Mouse (Mus musculus) heart, embryonic 10.5 days (tissue): ENCODE results near the gene Myom3. TPM values are rescaled to one million over a fixed set of nuclear protein-coding genes. Genes with fewer than 3 reads are reported as not detected.

Experiments
- DNase-seq: peaks from one replicate; pipeline ENCODE4 v3.0.0-alpha.2; 2017; ENCODE audit warnings: low spot score
- H3K27ac ChIP-seq: fragments of 300-500 bp; sonication (generic); 2 replicates; pipeline ENCODE4 v1.5.1; 2016; ENCODE audit warnings: mild to moderate bottlenecking
- H3K27me3 ChIP-seq: fragments of 300-500 bp; sonication (generic); 2 replicates; pipeline ENCODE4 v1.6.1; 2016; ENCODE audit warnings: mild to moderate bottlenecking; ENCODE audit not compliant: poor library complexity, insufficient read depth, severe bottlenecking
- H3K36me3 ChIP-seq: fragments of 300-500 bp; sonication (generic); 2 replicates; pipeline ENCODE4 v1.6.1; 2016; ENCODE audit warnings: mild to moderate bottlenecking, moderate library complexity
- H3K4me1 ChIP-seq: fragments of 300-500 bp; sonication (generic); 2 replicates; pipeline ENCODE4 v1.6.1; 2016; ENCODE audit warnings: mild to moderate bottlenecking
- H3K4me3 ChIP-seq: fragments of 300-500 bp; sonication (generic); 2 replicates; pipeline ENCODE4 v1.5.1; 2016; ENCODE audit warnings: mild to moderate bottlenecking, moderate library complexity
- H3K9me3 ChIP-seq: fragments of 300-500 bp; sonication (generic); 2 replicates; pipeline ENCODE4 v1.6.1; 2016; ENCODE audit warnings: mild to moderate bottlenecking, moderate library complexity
- WGBS: fragments of 180-500 bp; shearing (Covaris S2); methylation state at CpG from one replicate; pipeline ENCODE4 v1.1.7; 2016; 5-methylcytosine and 5-hydroxymethylcytosine counted together
- polyA plus RNA-seq: library from polyadenylated mRNA; unstranded; fragments of >200 nt; fragmentation: Nextera tagmentation; extraction: Ambion mirVana; gene quantifications from 2 replicates; pipeline ENCODE4 v1.2.1, GENCODE M21; 2016

The Myom3 gene
- polyA plus RNA-seq, 1 experiment from 2014 or later = not detected

DNA sequence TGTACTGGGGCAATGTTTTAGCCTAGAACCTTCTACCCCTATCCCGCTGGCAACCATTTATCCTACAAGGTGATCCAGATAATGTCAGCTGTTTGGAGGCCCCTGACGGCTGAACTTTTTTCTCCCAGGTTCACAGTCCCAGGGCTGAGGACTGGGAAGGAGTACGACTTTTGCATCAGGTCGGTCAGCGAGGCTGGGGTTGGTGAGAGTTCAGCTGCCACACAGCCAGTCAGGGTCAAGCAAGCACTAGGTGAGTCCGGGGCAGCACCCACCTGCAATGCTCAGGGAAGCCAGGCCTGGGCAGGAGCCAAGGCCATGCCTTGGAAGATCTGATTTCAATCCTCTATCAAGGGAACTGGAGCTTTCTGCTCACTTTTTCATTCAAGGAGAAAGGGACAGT lies 27.8 kb downstream of the Myom3 start:
- H3K9me3 ChIP-seq = no peaks in the 10 kb centered on the region
- H3K27ac ChIP-seq = no peak overlapping the region
- no peaks in the 10 kb centered on the region for H3K36me3 ChIP-seq
- no peak for DNase-seq
- no peak overlapping the region for H3K4me3 ChIP-seq
- peaks cover 7% of the 10 kb centered on the region; the same call in 1 of the 2 replicates for H3K27me3 ChIP-seq
- peaks cover 14% of the 10 kb centered on the region; the same call in 1 of the 2 replicates for H3K4me1 ChIP-seq
- 79% methylated on average over 6 of the region's 6 CpGs for whole genome bisulfite sequencing

DNA sequence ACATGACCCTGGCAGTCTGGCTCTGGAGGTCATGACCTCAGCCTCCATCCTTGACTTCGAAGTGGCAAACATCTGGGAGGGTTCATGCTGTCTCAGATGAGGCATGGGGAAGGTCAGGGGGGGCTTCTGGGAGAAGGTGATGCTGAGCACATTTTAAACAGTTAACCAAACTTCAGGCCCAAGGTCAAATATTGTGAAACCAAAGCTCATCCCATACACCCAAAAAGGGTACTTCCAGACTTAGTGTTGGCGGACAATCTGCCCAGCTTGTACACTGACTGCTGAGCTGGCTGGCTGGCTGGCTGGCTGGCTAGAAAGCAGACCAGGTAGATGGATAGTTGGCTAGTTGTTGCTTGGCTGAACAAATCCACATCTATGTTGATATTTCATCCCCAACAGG lies 29.6 kb downstream of the Myom3 start:
- Histone ChIP-seq H3K4me1 (peaks cover 14% of the 10 kb centered on the region; the same call in 1 of the 2 replicates), H3K27ac (no peak overlapping the region), H3K4me3 (no peak overlapping the region), H3K9me3 (no peaks in the 10 kb centered on the region), H3K27me3 (peaks cover 7% of the 10 kb centered on the region; the same call in 1 of the 2 replicates), H3K36me3 (no peaks in the 10 kb centered on the region)
- no peak for DNase-seq
- WGBS = 57% methylated on average over 2 of the region's 2 CpGs

DNA sequence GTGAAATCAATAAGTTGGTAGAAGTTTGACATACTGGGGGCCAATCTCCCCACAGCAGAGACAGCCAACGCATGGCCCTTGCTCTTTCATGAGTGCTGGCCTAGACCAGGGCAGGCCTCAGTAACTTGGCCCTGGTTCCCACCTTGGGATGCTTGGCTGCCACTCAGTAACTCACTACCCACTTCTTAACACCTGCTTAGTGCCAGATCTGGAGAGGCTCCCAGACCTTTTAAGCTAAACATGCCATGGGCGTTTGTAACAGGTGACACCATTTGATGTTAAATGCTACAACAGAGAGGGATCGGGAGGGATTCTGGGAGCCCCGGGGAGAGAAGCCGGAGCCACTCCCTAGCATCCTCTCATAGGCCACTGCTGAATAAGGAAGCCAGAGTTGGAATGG lies 33.3 kb downstream of the Myom3 start:
- Histone ChIP-seq H3K4me1 (peaks cover 18% of the 10 kb centered on the region), H3K36me3 (no peaks in the 10 kb centered on the region), H3K27me3 (peaks cover 7% of the 10 kb centered on the region; the same call in 1 of the 2 replicates), H3K4me3 (no peak overlapping the region), H3K9me3 (no peaks in the 10 kb centered on the region), H3K27ac (no peak overlapping the region)
- WGBS = 83% methylated on average over 5 of the region's 5 CpGs
- DNase-seq = no peak

DNA sequence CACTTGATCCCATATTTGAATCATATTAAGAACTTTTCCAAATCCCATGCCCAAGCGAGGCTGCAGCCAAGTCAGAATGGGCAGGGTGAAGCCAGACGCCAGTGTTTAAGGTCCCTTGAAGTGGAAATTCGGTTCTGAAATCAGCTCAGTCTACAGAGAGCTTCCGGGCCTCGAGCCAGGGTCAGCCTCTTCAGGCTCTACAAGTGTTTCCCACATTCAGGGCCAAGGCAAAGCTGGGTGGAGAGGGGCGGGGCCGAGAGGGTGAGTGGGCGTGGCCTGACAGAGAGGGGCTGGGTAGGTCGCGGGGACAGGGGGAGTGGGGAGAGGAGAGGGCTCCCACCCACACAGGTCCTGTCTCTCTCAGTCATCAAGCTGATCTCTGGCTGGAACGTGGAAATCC lies 38.4 kb downstream of the Myom3 start:
- no peaks in the 10 kb centered on the region for H3K36me3 ChIP-seq

DNA sequence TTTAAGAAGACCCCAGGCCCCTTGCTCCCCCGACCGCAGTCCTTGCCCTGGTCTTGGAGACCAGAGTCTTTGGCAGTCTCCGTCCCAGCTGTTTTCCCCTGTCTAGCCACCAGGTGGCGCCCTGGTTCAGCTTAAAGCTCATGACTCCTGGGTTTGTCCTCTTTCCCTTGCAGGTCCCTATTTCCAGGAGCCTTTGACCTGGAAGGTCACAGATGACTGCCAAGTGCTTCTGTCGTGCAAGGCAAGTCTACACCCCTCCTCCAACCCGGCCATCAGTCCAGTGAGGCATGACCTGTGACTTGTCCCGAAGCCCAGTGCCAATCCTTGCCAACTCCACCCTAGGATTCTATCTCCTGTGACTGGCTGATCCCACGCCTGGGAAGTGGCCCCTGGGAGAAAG lies 42.0 kb downstream of the Myom3 start:
- Histone ChIP-seq H3K27me3 (peaks cover 4% of the 10 kb centered on the region; the same call in 1 of the 2 replicates), H3K27ac (no peak overlapping the region), H3K4me1 (peaks cover 18% of the 10 kb centered on the region), H3K4me3 (no peak overlapping the region), H3K9me3 (no peaks in the 10 kb centered on the region), H3K36me3 (no peaks in the 10 kb centered on the region)
- peak; percentile 93 for DNase-seq
- 24% methylated on average over 8 of the region's 8 CpGs for WGBS

More for the DNA sequence above, 38.4 kb downstream of the Myom3 start:
- Histone ChIP-seq H3K4me1 (peaks cover 21% of the 10 kb centered on the region), H3K4me3 (no peak overlapping the region), H3K27ac (no peak overlapping the region; the same call in 1 of the 2 replicates), H3K27me3 (peaks cover 4% of the 10 kb centered on the region; the same call in 1 of the 2 replicates), H3K9me3 (no peaks in the 10 kb centered on the region)
- WGBS = 29% methylated on average over 11 of the region's 11 CpGs
- no peak for DNase-seq

DNA sequence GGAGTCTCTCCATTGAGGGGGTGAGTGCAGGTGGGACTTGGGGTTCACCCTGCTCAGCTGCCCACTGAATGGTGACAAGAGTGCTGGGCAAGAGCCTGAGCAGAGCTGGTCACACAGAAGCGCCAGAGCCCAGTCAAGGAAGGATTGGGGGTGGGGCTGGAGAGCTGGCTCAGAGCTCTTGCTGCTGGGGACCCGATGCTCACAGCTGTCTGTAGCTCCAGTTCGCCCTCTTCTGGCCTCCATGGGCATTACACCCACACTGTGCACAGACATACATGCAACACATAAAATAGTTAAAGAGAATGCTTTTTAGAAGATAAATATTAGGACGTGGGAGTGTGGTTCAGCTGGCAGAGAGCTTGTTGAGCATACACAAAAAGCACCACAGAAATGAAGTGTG lies 43.8 kb downstream of the Myom3 start:
- no peak for DNase-seq
- Histone ChIP-seq H3K9me3 (no peaks in the 10 kb centered on the region), H3K36me3 (no peaks in the 10 kb centered on the region), H3K27ac (no peak overlapping the region), H3K4me1 (peaks cover 5% of the 10 kb centered on the region), H3K4me3 (no peak overlapping the region), H3K27me3 (peaks cover under 1% of the 10 kb centered on the region; the same call in 1 of the 2 replicates)
- 50% methylated on average over 4 of the region's 4 CpGs for WGBS

DNA sequence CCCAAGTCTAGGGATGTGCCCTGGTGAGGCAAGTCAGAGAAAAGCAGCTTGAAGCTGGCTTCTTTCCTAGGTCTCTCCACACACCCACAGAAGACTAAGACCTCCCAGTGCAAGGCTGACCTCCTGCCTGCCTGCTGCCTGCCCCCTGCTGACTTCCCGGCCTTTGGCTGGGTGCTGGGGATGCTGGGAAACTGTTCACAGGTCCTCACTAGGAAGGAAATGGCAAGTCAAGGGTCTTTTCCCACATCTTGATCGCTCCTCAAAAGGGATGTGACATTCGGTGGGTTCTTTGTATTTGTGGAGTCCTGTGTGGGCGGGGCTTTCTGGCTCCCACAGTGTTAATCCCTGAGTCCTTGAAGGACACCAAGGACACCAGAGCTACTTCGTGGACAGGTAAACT lies 44.7 kb downstream of the Myom3 start:
- no peak for DNase-seq
- WGBS = 80% methylated on average over 5 of the region's 5 CpGs
- Histone ChIP-seq H3K9me3 (no peaks in the 10 kb centered on the region), H3K4me3 (no peak overlapping the region), H3K27me3 (no peaks in the 10 kb centered on the region; the same call in 1 of the 2 replicates), H3K4me1 (peaks cover 2% of the 10 kb centered on the region; the same call in 1 of the 2 replicates), H3K36me3 (no peaks in the 10 kb centered on the region), H3K27ac (no peak overlapping the region)

DNA sequence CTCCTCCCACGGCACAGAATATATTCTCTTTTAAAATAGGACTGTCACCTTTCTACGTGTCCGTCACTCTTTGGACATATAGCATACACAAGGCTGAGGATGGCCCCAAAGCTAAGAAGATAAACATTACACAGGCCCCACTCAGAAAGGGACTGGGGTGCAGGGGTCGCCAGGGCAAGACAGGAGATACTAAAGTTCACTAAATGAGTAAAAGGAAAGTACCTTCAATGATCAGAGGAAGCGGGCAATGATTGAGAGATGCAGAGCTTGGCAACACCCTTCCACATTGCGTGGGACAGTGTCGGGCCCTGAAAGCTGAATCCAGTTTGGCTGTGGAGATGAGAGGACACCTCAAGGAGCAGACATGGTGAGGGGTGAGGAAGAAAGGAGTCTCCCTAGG lies 55.4 kb downstream of the Myom3 start:
- DNase-seq = no peak
- Histone ChIP-seq H3K27ac (no peak overlapping the region), H3K36me3 (no peaks in the 10 kb centered on the region), H3K4me3 (no peak overlapping the region), H3K9me3 (no peaks in the 10 kb centered on the region; the same call in 1 of the 2 replicates), H3K27me3 (no peaks in the 10 kb centered on the region), H3K4me1 (peaks cover 7% of the 10 kb centered on the region)
- WGBS = 77% methylated on average over 7 of the region's 7 CpGs

DNA sequence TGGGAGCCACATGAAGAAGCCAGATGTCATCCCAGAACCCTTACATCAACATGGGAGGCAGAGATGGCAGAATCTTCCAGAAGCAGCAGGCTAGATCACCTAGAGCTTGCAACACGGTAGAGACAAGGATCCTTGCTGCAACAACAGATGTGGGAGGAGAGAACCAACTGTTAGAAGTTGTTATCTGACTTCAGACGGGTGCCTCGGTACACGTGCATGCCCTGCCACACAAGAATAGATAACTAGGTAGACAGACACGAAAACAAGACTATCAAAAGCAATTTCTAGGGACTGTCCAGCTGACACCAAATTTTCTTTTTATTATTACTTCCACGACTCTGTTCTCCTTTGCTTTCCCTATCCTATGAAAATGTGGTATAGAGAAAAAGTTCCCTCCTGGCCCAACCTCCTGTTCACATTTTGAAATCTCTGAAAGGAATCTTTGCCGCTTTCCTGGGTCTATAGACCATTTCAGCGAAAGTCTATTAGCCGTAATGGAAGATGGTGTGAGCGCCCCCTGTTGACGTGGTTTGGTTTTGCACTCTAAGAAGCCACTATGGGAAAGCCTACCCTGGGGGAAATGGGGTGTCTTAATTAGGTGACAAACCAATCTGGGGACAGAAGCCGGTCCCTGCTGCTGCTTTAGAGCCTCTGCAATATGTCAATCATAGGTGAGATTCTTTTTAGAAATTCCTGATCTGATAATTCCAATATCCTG lies 57.5 kb downstream of the Myom3 start:
- no peak overlapping the region for H3K4me3 ChIP-seq
- WGBS = 34% methylated on average over 12 of the region's 12 CpGs

DNA sequence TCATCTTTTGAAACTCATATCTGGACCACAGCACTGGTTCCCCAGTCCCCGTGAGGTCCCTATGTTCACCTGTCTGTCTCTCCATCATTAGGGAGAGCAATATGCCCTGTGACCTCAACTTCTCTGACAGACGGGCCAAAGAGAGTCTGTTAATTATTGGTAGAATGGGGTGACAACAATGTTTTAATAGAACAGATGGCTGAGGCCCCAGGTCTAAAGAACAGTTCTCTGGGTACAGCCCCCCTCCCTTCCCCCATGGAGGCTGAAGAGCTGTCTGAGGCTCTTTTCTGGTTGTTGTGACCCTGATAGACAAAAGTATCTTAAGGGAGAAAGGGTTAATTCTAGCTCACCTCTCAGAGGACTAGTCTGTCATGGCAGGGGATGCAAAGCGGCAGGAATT lies 58.9 kb downstream of the Myom3 start:
- Histone ChIP-seq H3K27me3 (no peaks in the 10 kb centered on the region), H3K4me1 (no peaks in the 10 kb centered on the region; the same call in 1 of the 2 replicates), H3K27ac (no peak overlapping the region), H3K36me3 (no peaks in the 10 kb centered on the region), H3K4me3 (no peak overlapping the region), H3K9me3 (no peaks in the 10 kb centered on the region)
- 81% methylated on average over 3 of the region's 3 CpGs for WGBS
- DNase-seq = no peak

More for the DNA sequence above, 57.5 kb downstream of the Myom3 start:
- H3K9me3 ChIP-seq = no peaks in the 10 kb centered on the region; the same call in 1 of the 2 replicates
- no peak overlapping the region for H3K27ac ChIP-seq
- no peaks in the 10 kb centered on the region for H3K27me3 ChIP-seq
- no peak for DNase-seq
- H3K4me1 ChIP-seq = no peaks in the 10 kb centered on the region; the same call in 1 of the 2 replicates
- no peaks in the 10 kb centered on the region for H3K36me3 ChIP-seq

DNA sequence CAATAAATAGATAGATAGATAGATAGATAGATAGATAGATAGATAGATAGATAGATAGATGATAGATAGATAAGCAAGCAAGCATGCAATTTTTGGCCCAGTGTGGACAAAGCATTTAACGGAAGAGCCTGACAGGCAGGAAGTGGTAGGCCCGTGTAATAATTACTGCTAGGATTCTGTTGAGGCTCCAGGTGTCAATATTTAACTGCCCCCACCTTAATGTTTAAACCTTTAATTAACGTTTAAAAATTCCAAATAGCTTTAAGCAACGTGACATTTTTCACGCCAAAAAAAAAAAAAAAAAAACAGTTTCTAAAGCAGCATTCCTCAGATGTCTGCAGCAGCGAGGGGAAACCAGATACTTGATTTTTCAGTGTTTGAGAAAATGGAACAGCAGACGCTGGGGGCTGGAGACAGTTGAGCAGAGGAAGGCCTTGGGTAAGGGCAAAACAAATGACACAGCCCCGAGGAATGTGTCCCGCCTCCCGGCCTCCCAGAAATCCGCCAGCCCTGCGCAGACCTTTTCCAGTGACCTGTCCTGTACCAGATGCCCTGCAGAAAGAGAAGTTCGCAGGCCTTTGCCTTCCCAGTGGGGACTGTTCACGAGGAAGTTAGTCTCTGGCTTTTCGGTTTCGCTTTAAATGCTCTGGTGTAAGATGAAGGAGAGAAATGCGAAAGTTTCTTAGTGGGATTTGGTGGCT lies 60.5 kb downstream of the Myom3 start:
- Histone ChIP-seq H3K4me1 (no peaks in the 10 kb centered on the region; the same call in 1 of the 2 replicates), H3K4me3 (peak overlapping the region; percentile 1; the same call in 1 of the 2 replicates), H3K9me3 (no peaks in the 10 kb centered on the region), H3K27me3 (no peaks in the 10 kb centered on the region), H3K36me3 (no peaks in the 10 kb centered on the region), H3K27ac (peak overlapping the region; percentile 57; the same call in 1 of the 2 replicates)
- no peak for DNase-seq
- 58% methylated on average over 17 of the region's 17 CpGs for WGBS

DNA sequence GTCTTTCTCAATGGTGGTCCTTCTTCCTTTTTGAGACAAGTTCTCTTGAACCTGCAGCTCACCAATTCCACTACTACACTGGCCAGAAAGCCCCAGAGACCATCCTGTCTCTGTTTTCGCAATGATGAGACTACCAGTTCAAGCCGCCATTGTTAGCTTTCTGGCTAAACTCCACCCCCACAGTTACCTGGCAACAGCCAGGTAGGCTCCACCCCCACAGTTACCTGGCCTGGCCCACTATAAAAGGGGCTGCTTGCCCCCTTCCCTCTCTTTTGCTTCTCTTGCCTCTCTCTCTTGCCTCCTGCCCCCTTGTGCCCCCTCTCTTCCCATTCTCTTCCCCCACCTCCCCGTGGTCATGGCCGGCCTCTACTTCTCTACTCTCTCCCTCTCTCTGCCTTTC lies 62.3 kb downstream of the Myom3 start:
- 78% methylated on average over 4 of the region's 4 CpGs for WGBS
- Histone ChIP-seq H3K27ac (no peak overlapping the region), H3K9me3 (no peaks in the 10 kb centered on the region), H3K36me3 (no peaks in the 10 kb centered on the region), H3K4me3 (no peak overlapping the region), H3K4me1 (no peaks in the 10 kb centered on the region; the same call in 1 of the 2 replicates), H3K27me3 (no peaks in the 10 kb centered on the region)
- DNase-seq = no peak

DNA sequence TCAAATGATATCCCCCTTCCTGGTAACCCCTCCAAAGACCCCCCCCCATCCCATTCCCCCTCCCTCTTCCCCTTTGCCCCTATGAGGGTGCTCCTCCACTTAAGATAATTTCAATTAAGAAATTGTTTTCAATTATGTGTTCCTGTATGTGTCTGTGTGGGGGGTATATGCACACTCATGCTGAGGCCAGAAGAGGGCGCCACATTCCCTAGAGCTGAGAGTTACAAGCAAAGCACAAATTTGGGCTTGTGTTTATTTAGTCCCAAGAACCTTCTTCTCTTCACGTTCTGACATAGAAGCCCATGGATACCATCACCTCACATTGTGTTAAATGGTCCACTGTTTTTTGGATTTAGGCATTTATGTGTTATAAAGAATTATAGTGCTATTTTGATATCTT lies 63.8 kb downstream of the Myom3 start:
- H3K4me3 ChIP-seq = no peak overlapping the region
- DNase-seq = no peak
- no peak overlapping the region for H3K27ac ChIP-seq
- no peaks in the 10 kb centered on the region for H3K9me3 ChIP-seq
- 63% methylated on average over 2 of the region's 2 CpGs for WGBS
- H3K4me1 ChIP-seq = peaks cover under 1% of the 10 kb centered on the region
- no peaks in the 10 kb centered on the region for H3K27me3 ChIP-seq
- H3K36me3 ChIP-seq = no peaks in the 10 kb centered on the region
